Mouse (Mus musculus) intestine, embryonic 15.5 days (tissue): Measurements from ENCODE around the gene Tubg2. TPM values are rescaled to one million over a fixed set of nuclear protein-coding genes. Genes with fewer than 3 reads are reported as not detected.
A peak's percentile ranks its signal among the peaks of the same experiment; 100 is the strongest.

ENCODE experiments used
- ATAC-seq: fragments of 200-750 bp; cut with Nextera tagmentation; 2 replicates; pipeline ENCODE4 v1.8.0; 2017; ENCODE audit warnings: moderate TSS enrichment, moderate library complexity
- H3K27ac ChIP-seq: fragments of 300-500 bp; sonication (generic); 2 replicates; pipeline ENCODE4 v1.5.1; 2015; ENCODE audit warnings: mild to moderate bottlenecking, inconsistent platforms
- H3K27me3 ChIP-seq: fragments of 300-500 bp; sonication (generic); replicated peaks from 2 replicates; pipeline ENCODE4 v1.6.1; 2015; ENCODE audit warnings: inconsistent platforms
- H3K36me3 ChIP-seq: fragments of 300-500 bp; sonication (generic); 2 replicates; pipeline ENCODE4 v1.6.1; 2015; ENCODE audit warnings: inconsistent platforms
- H3K4me1 ChIP-seq: fragments of 300-500 bp; sonication (generic); replicated peaks from 2 replicates; pipeline ENCODE4 v1.6.1; 2015; ENCODE audit warnings: inconsistent platforms
- H3K4me2 ChIP-seq: fragments of 300-500 bp; sonication (generic); replicated peaks from 2 replicates; pipeline ENCODE4 v1.6.1; 2015; ENCODE audit warnings: mild to moderate bottlenecking, inconsistent platforms
- H3K4me3 ChIP-seq: fragments of 300-500 bp; sonication (generic); replicated peaks from 2 replicates; pipeline ENCODE4 v1.5.1; 2015; ENCODE audit warnings: inconsistent platforms
- H3K9ac ChIP-seq: fragments of 300-500 bp; sonication (generic); 2 replicates; pipeline ENCODE4 v1.6.1; 2015; ENCODE audit warnings: inconsistent platforms
- H3K9me3 ChIP-seq: fragments of 300-500 bp; sonication (generic); 2 replicates; pipeline ENCODE4 v1.6.1; 2016; ENCODE audit warnings: inconsistent platforms
- WGBS: fragments of 180-500 bp; shearing (Covaris S2); methylation state at CpG from one replicate; pipeline ENCODE4 v1.1.7; 2015; 5-methylcytosine and 5-hydroxymethylcytosine counted together
- polyA plus RNA-seq: library from polyadenylated mRNA; unstranded; fragments of >200 nt; fragmentation: Nextera tagmentation; extraction: Ambion mirVana; gene quantifications from 2 replicates; pipeline ENCODE4 v1.2.1, GENCODE M21; 2015

Tubg2 gene
- polyA plus RNA-seq, 1 experiment from 2014 or later = 4.4 TPM

DNA sequence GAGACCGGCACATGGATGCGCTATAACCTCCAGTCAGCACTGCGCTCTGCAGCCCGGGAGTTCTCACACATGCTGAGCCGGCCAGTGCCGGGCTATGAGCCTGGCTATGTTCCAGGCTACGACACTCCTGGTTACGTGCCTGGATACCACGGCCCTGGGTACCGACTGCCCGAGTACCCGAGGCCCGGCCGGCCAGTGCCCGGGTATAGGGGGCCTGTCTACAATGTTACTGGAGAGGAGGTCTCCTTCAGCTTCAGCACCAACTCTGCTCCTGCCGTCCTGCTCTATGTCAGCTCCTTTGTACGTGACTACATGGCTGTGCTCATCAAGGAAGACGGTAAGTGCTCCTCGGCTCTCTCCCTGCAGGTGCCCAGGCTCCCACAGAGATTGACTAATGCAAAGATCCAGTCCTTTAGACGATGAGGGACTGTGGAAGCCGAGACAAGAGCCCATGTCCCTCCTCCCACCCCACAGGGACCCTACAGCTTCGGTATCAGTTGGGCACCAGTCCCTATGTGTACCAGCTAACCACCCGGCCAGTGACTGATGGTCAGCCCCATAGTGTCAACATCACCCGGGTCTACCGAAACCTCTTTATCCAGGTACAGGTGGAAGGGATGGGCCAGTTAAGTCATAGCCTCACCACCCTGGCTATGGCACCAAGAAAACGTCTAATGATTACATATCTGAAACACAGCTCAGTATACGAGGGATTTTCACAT is 31.0 kb downstream of the Tubg2 start:
- Histone ChIP-seq H3K9me3 (no peaks in the 10 kb centered on the region), H3K9ac (no peak overlapping the region), H3K36me3 (no peaks in the 10 kb centered on the region), H3K4me2 (no peak overlapping the region), H3K4me1 (peaks cover 26% of the 10 kb centered on the region), H3K27ac (no peak overlapping the region), H3K27me3 (no peaks in the 10 kb centered on the region), H3K4me3 (no peak overlapping the region)
- no peak for ATAC-seq
- WGBS = 86% methylated on average over 27 of the region's 27 CpGs

DNA sequence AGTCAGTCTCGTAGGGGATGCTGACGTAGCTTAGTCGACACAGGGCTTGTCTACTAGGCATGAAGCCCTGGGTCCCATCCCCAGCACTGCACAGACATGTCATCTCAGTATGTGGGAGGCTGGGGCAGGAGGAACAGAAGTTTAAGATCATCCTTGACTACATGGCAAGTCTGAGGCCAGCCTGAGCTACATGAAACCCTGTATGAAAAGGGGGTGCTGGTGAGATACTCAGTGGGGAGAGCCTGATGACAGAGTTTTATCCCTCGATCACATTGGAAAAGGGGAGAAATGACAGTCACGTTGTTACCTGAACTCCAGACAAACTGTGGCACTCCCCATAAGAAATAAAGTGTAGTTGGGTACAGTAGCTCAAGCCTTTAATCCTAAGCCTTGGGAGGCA is 31.8 kb downstream of the Tubg2 start:
- Histone ChIP-seq H3K27me3 (no peaks in the 10 kb centered on the region), H3K36me3 (no peaks in the 10 kb centered on the region), H3K4me2 (no peak overlapping the region), H3K27ac (no peak overlapping the region), H3K4me1 (peaks cover 26% of the 10 kb centered on the region), H3K4me3 (no peak overlapping the region), H3K9me3 (no peaks in the 10 kb centered on the region), H3K9ac (no peak overlapping the region)
- ATAC-seq = no peak
- WGBS = 91% methylated on average over 5 of the region's 5 CpGs

DNA sequence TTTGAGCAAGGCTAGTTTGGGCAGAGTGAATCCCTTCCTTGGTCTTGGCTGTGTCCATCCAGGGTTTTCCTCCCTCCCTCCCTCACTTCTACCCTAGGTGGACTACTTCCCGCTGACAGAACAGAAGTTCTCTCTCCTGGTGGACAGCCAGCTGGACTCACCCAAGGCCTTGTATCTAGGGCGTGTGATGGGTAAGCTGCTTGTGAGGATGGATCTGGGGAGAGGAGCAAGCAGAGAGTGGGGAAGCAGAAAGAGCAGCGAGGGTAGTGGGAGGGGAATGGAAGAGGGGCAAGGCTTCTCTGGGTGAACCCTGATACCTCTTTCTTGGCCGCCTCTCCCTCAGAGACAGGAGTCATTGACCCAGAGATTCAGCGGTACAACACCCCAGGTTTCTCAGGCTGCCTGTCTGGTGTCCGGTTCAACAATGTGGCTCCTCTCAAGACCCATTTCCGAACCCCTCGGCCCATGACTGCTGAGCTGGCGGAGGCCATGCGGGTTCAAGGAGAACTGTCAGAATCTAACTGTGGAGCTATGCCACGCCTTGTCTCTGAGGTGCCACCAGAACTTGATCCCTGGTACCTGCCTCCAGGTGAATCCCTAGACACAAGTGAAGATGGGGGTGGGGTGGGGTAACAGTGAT is 32.6 kb downstream of the Tubg2 start:
- Histone ChIP-seq H3K4me3 (no peak overlapping the region), H3K4me1 (peaks cover 26% of the 10 kb centered on the region), H3K36me3 (no peaks in the 10 kb centered on the region), H3K4me2 (no peak overlapping the region), H3K27ac (peak overlapping the region; percentile 91), H3K9ac (no peak overlapping the region), H3K9me3 (no peaks in the 10 kb centered on the region), H3K27me3 (no peaks in the 10 kb centered on the region)
- no peak for ATAC-seq
- 82% methylated on average over 11 of the region's 11 CpGs for WGBS

DNA sequence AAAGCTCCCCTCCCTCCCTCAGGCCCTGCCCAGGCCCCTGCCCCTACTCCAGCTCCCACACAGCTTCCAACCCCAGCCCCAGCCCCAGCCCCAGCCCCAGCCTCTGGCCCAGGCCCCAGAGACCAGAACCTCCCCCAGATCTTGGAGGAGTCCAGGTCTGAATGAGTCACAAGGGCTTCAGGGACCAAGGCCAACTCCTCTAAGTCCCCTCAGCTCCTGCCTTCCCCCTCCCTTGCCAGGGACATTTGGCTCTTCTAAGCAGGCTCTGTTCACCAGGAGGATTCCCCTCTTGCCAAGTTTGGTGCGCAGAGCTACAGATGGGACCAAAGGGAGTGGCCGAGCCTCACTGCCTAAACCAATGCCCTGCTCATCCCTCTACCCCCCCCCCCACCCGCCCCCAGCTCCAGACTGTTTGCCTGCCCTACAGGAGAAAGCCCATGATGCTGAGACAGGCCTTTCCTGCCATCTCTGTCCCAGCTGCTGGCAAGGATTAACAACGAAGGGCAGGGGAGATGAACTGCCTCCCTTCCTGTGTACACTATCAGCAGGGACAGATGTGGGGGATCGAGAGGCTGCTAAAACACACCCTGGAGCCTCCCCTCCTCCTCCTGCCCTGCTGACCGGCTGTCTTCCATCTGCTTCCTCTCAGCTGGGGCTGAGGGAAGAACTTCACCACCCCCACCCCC is 33.9 kb downstream of the Tubg2 start:
- peak overlapping the region; percentile 22 for H3K4me2 ChIP-seq
- peaks cover 26% of the 10 kb centered on the region for H3K4me1 ChIP-seq
- H3K27me3 ChIP-seq = no peaks in the 10 kb centered on the region
- WGBS = 18% methylated on average over 6 of the region's 6 CpGs
- H3K9me3 ChIP-seq = no peaks in the 10 kb centered on the region
- H3K36me3 ChIP-seq = 0 out of 2 replicates have a peak, but pooled peaks cover 6% of the 10 kb centered on the region
- H3K4me3 ChIP-seq = no peak overlapping the region
- H3K27ac ChIP-seq = peak overlapping the region; percentile 91
- H3K9ac ChIP-seq = no peak overlapping the region
- peak; percentile 88 for ATAC-seq

DNA sequence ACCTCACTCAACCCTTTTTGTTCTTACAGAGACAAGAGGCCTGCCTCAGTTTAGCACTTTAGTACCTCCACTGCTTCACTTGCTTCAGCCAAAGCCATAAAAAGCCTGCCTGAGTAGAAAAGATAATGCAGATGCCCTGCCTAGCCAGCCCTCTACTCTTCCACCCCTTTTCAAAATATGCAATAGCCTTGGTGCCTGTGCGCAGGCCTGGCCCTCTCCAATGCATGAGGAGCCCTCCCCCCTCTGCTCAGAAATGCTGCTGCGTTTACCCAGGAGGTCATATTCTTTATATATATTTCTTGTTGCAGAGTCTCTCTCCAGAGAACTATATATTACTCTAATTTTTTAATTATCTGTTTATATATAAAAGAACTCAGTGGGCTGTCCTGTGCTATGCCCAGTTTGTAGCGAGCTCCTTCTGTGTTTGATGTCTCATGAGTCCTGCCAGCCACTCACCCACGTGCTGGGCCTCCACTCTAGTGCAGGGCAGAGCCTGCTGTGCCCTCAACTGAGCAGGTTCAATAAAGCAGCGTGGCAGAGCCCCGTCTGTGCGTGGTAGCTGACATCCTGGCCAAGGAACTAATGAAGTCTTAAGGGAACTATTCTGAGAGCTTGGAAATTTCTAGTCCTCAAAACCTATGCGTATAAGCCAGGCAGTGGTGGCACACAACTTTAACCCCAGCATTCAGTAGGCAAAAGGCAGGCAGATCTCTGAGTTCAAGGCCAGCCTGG is 34.6 kb downstream of the Tubg2 start:
- no peak overlapping the region for H3K9ac ChIP-seq

DNA sequence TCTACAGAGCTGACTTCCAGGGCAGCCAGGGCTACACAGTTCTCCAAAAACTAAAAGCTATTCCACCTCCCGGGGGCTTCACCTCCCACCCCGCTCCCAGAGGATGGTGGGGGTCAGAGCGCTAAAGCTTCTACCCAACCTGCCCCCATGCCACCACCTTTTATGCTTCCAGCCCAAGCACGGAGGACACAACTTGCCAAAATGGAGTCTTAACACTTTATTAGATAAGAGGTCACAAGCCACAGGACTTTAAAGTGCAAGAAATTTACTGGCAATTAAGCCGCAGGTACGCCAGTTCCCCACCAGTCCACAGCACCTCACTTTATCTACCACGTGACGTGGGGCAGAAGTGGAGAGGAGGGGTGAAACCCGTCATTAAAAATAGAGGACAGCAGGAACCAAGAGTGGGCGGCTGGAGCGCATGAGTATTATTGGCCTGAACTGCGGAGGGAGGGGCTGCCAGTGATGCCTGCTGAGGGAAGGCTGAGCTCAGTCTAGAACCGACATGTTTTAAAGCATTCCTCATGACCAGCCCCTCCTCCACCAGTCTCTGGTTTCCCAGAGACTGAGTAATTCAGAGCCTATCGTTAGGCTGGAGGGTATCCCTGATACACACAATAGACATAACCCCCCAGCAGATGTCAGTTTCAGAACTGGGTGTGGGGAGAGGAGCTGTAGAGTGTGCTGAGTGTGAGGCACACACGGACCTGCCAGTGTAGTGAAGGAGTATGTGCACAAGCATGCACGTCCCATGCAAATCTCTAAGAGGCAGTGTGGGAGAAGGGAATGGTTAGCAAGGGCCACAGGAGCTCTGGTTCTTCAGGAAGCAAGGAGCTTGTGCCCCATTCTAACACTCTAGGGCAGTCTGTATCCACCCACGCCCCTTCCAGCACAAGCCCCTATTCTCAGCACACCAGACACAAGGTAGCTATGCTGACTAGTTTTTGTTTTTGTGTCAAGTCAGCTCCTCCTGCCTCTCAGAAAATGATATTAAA is 35.5 kb downstream of the Tubg2 start:
- H3K36me3 ChIP-seq = 0 out of 2 replicates have a peak, but pooled peaks cover 6% of the 10 kb centered on the region
- H3K27ac ChIP-seq = peak overlapping the region; percentile 91
- H3K27me3 ChIP-seq = no peaks in the 10 kb centered on the region
- peaks cover 26% of the 10 kb centered on the region for H3K4me1 ChIP-seq
- no peak overlapping the region for H3K4me3 ChIP-seq
- WGBS = 58% methylated on average over 17 of the region's 17 CpGs
- H3K9ac ChIP-seq = no peak overlapping the region
- H3K9me3 ChIP-seq = no peaks in the 10 kb centered on the region
- H3K4me2 ChIP-seq = no peak overlapping the region
- no peak for ATAC-seq

More for the DNA sequence above, 34.6 kb downstream of the Tubg2 start:
- H3K27me3 ChIP-seq = no peaks in the 10 kb centered on the region
- peak overlapping the region; percentile 22; the same call in 1 of the 2 replicates for H3K4me2 ChIP-seq
- H3K4me1 ChIP-seq = peaks cover 26% of the 10 kb centered on the region
- no peak overlapping the region for H3K4me3 ChIP-seq
- WGBS = 48% methylated on average over 8 of the region's 8 CpGs
- no peaks in the 10 kb centered on the region for H3K9me3 ChIP-seq
- H3K27ac ChIP-seq = peak overlapping the region; percentile 91
- H3K36me3 ChIP-seq = 0 out of 2 replicates have a peak, but pooled peaks cover 6% of the 10 kb centered on the region
- peak; percentile 54 for ATAC-seq

DNA sequence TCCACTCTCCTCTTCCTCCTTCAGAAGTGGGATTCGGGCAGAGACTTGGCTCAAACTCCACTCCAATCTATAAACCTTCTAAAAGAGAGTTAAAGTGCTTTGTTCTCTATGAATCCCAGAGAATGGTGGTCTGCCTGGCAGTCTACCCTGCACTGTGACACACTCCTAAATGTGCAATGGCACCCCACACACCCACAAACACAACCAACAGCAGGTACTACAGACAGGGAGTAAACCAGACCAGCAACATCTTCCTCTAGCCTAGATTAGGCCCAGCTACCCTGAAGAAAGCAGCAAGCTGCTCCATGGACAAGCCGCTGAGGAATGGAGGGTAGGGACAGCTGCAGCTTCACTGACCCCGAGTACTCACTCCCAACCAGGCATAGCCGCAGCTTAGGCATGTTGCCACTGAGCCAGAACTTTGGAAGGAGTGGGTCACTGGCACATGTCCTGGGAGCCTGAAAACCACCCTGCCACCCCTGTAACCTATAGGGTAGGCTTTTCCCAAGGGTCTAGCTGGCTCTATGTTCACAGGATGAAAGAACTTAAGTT is 36.3 kb downstream of the Tubg2 start:
- no peak overlapping the region for H3K4me3 ChIP-seq
- no peak for ATAC-seq
- peaks cover 26% of the 10 kb centered on the region for H3K4me1 ChIP-seq
- H3K4me2 ChIP-seq = no peak overlapping the region
- H3K27ac ChIP-seq = no peak overlapping the region
- no peaks in the 10 kb centered on the region for H3K27me3 ChIP-seq
- H3K36me3 ChIP-seq = peaks cover 12% of the 10 kb centered on the region; the same call in 1 of the 2 replicates
- no peaks in the 10 kb centered on the region for H3K9me3 ChIP-seq
- WGBS = 79% methylated on average over 4 of the region's 4 CpGs
- H3K9ac ChIP-seq = no peak overlapping the region

DNA sequence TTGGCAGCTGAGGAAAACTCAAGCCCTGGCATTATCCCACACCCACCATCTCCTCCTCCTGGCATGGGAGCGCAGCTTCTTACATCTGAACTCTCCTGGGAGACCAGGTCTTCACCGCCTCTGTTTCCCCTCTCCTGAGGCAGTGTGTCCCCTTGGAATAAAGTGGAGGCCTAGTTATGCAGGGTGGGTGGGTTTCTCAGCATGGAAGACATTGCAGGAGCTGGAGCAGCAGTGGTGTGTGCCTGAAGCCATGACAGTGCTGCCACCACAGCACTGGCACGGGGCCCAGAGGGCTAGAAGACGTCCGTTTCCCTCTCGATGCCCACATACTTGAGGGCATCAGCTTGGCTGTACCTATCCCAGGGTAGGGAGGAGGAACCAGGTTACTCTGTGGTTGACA is 36.9 kb downstream of the Tubg2 start:
- no peaks in the 10 kb centered on the region for H3K9me3 ChIP-seq
- no peak overlapping the region for H3K4me3 ChIP-seq
- no peak overlapping the region for H3K4me2 ChIP-seq
- 90% methylated on average over 6 of the region's 6 CpGs for WGBS
- no peaks in the 10 kb centered on the region for H3K27me3 ChIP-seq
- no peak overlapping the region for H3K9ac ChIP-seq
- no peak for ATAC-seq
- H3K27ac ChIP-seq = no peak overlapping the region
- H3K4me1 ChIP-seq = peaks cover 26% of the 10 kb centered on the region
- H3K36me3 ChIP-seq = peaks cover 16% of the 10 kb centered on the region

DNA sequence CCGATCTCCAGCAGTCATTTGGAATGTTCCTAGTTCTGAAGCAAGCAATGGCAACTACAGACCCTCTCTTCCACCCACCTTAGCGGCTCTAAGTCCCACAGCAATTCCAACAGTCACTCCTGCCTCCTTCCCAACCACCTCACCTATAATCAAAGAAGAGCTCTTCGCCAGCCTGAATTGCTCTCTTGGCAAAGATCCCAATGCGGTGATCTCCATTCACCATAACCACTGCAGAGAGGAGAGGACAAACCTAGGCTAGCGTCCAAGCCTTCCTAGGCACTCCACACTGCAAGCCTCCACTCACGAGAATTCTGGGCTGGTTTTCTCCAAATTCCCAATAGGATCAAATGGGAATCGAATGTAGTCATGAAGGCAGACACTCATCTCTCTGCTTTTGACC is 37.4 kb downstream of the Tubg2 start:
- H3K27me3 ChIP-seq = no peaks in the 10 kb centered on the region
- no peak overlapping the region for H3K9ac ChIP-seq
- H3K4me3 ChIP-seq = no peak overlapping the region
- no peak overlapping the region for H3K27ac ChIP-seq
- no peak for ATAC-seq
- H3K4me1 ChIP-seq = peaks cover 26% of the 10 kb centered on the region
- peaks cover 20% of the 10 kb centered on the region for H3K36me3 ChIP-seq
- no peaks in the 10 kb centered on the region for H3K9me3 ChIP-seq
- WGBS = 90% methylated on average over 7 of the region's 7 CpGs
- no peak overlapping the region for H3K4me2 ChIP-seq

DNA sequence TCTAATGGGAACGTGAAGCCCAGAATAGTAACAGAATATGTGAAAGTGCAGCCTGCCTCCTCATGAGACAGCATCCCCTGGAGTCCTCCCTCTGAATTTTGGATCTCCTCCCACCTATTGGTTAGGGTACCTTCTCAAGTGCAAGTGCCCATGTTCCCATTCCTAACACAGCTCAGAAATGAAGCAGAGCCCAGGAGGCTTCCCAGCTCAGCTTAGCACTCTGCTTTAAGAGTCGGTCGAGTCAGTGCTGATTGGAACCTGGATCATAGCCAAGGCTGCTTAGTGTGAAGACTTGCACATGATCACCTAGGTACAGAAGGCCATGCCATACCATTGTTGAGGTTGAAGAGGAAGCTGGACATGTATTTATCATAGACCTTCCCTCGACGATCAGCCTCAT is 38.4 kb downstream of the Tubg2 start:
- no peak overlapping the region for H3K27ac ChIP-seq
- no peak overlapping the region for H3K9ac ChIP-seq
- no peak for ATAC-seq
- H3K4me3 ChIP-seq = no peak overlapping the region
- H3K27me3 ChIP-seq = no peaks in the 10 kb centered on the region
- peaks cover 21% of the 10 kb centered on the region for H3K4me1 ChIP-seq
- H3K4me2 ChIP-seq = no peak overlapping the region
- peaks cover 23% of the 10 kb centered on the region for H3K36me3 ChIP-seq
- no peaks in the 10 kb centered on the region for H3K9me3 ChIP-seq
- 74% methylated on average over 5 of the region's 5 CpGs for WGBS

DNA sequence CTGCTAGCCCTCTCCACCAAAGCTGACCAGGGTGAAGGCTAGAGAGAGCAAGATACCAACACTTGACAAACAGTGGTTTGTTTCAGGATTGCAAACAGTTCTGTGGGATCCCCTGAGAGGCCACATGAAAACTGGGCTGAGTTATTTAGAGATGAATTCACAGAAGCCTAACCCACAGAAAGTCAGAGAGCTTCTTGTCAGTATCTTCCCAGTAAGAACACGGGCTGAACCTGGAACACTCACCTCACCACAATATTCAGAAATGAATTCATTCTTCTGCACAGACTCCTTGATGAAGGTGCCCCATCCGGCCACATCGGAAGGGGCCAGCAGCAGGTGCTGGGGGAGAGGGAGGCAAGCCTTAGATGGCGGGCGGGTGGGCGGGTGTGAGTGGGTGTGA is 38.9 kb downstream of the Tubg2 start:
- no peaks in the 10 kb centered on the region for H3K9me3 ChIP-seq
- peaks cover 27% of the 10 kb centered on the region for H3K36me3 ChIP-seq
- H3K4me2 ChIP-seq = no peak overlapping the region
- no peak overlapping the region for H3K27ac ChIP-seq
- H3K27me3 ChIP-seq = no peaks in the 10 kb centered on the region
- H3K4me1 ChIP-seq = peaks cover 16% of the 10 kb centered on the region
- WGBS = 87% methylated on average over 6 of the region's 6 CpGs
- H3K4me3 ChIP-seq = no peak overlapping the region
- no peak overlapping the region for H3K9ac ChIP-seq
- ATAC-seq = no peak
